Mouse (Mus musculus) heart, adult 18-20 months (tissue): Measurements from ENCODE around the gene Socs4. TPM values are rescaled to one million over a fixed set of nuclear protein-coding genes. Genes with fewer than 3 reads are reported as not detected.

Source experiments
- DNase-seq, 2 experiments: peaks; one replicate each; pipeline ENCODE4 v3.0.0; 2021 to 2022; ENCODE audit warnings: mixed read lengths in 1 of 2
- total RNA-seq, 2 experiments: library from RNA; stranded (reverse); gene quantifications; 2 replicates each; pipeline ENCODE4 v1.2.3; 2021

Socs4 gene
- total RNA-seq, 2 experiments from 2014 or later = 15.3 to 16.1 TPM

- DNase-seq = no peak
Observed at GRCm38 (mm10) chr14:47341811-47342291, 65.1 kb downstream of the Socs4 start.

Other genes with a start within 250 kb of the Socs4 start
- gene Gch1, start 87.5 kb upstream of the Socs4 start, total RNA-seq = 1 to 10 TPM; 5.8 to 6.9 TPM
- gene Wdhd1, start 74 bp upstream of the Socs4 start, total RNA-seq = under 1 TPM; 0.55 to 0.72 TPM
- gene Mapk1ip1l, start 21.3 kb downstream of the Socs4 start, total RNA-seq = 10 to 100 TPM; 26.6 to 34.1 TPM
- gene Lgals3, start 90.8 kb downstream of the Socs4 start, total RNA-seq = 1 to 10 TPM; 3.3 to 7.2 TPM
- gene Dlgap5, start 141.5 kb downstream of the Socs4 start, total RNA-seq = under 1 TPM; 0.37 to 0.62 TPM
- gene Fbxo34, start 173.5 kb downstream of the Socs4 start, total RNA-seq = 10 to 100 TPM; 11.9 to 12.7 TPM